Mouse (Mus musculus) liver, adult 2 months (tissue): Measurements from ENCODE around the gene Zc3h13. TPM values are rescaled to one million over a fixed set of nuclear protein-coding genes. Genes with fewer than 3 reads are reported as not detected.
A peak's percentile ranks its signal among the peaks of the same experiment; 100 is the strongest.

Experiments
- DNase-seq: peaks from one replicate; pipeline ENCODE4 v3.0.0-alpha.2; 2011; ENCODE audit warnings: low read depth, low spot score; ENCODE audit errors: extremely low read depth
- H3K27ac ChIP-seq: fragments of 200-500 bp; replicated peaks from 2 replicates; pipeline ENCODE4 v1.5.1; 2012; ENCODE audit warnings: low read depth, mild to moderate bottlenecking, control low read depth, inconsistent platforms, low read length; ENCODE audit not compliant: insufficient read depth
- H3K27me3 ChIP-seq: fragments of 200-500 bp; 2 replicates; pipeline ENCODE4 v1.6.1; 2012; ENCODE audit warnings: mild to moderate bottlenecking, moderate library complexity, low read length, inconsistent platforms; ENCODE audit not compliant: control insufficient read depth, insufficient read depth
- H3K36me3 ChIP-seq: fragments of 200-500 bp; 2 replicates; pipeline ENCODE4 v1.6.1; 2012; ENCODE audit warnings: low read length, inconsistent platforms; ENCODE audit not compliant: control insufficient read depth, insufficient read depth
- H3K4me1 ChIP-seq: fragments of 200-500 bp; 2 replicates; pipeline ENCODE4 v1.6.1; 2011; ENCODE audit warnings: low read length; ENCODE audit not compliant: control insufficient read depth, insufficient read depth
- H3K4me3 ChIP-seq: fragments of 200-500 bp; 2 replicates; pipeline ENCODE4 v1.5.1; 2011; ENCODE audit warnings: low read depth, mild to moderate bottlenecking, control low read depth, low read length, moderate library complexity; ENCODE audit not compliant: insufficient read depth
- H3K79me2 ChIP-seq: fragments of 200-500 bp; 2 replicates; pipeline ENCODE4 v1.6.1; 2012; ENCODE audit warnings: inconsistent platforms, mild to moderate bottlenecking, low read length, moderate library complexity; ENCODE audit not compliant: control insufficient read depth, insufficient read depth
- H3K9ac ChIP-seq: fragments of 200-500 bp; 2 replicates; pipeline ENCODE4 v1.6.1; 2012; ENCODE audit warnings: low read depth, mild to moderate bottlenecking, control low read depth, inconsistent platforms, low read length
- CTCF ChIP-seq: fragments of 200-500 bp; IDR thresholded peaks from 2 replicates; pipeline ENCODE4 v1.5.1; 2011; ENCODE audit warnings: low read depth, low read length, control low read depth
- POLR2A ChIP-seq: fragments of 200-500 bp; IDR thresholded peaks from 2 replicates; pipeline ENCODE4 v1.6.1; 2011; ENCODE audit warnings: low read length, control low read depth; ENCODE audit not compliant: insufficient read depth; ENCODE audit errors: extremely low read depth
- WGBS: fragments of 180-500 bp; shearing (Covaris S2); methylation state at CpG from one replicate; pipeline ENCODE4 v1.1.7; 2018; 5-methylcytosine and 5-hydroxymethylcytosine counted together
- polyA plus RNA-seq: library from polyadenylated mRNA; depleted of rRNA; stranded (reverse); fragments of >200 nt; gene quantifications from 2 replicates; pipeline ENCODE4 v1.2.3, GENCODE M21; 2012
- total RNA-seq: library from RNA; depleted of rRNA; stranded (reverse); fragments of >200 nt; gene quantifications from 2 replicates; pipeline ENCODE4 v1.2.3, GENCODE M21; 2014

Gene Zc3h13
- total and polyA plus RNA-seq, 2 experiments, result 6.1 to 13.5 TPM

DNA sequence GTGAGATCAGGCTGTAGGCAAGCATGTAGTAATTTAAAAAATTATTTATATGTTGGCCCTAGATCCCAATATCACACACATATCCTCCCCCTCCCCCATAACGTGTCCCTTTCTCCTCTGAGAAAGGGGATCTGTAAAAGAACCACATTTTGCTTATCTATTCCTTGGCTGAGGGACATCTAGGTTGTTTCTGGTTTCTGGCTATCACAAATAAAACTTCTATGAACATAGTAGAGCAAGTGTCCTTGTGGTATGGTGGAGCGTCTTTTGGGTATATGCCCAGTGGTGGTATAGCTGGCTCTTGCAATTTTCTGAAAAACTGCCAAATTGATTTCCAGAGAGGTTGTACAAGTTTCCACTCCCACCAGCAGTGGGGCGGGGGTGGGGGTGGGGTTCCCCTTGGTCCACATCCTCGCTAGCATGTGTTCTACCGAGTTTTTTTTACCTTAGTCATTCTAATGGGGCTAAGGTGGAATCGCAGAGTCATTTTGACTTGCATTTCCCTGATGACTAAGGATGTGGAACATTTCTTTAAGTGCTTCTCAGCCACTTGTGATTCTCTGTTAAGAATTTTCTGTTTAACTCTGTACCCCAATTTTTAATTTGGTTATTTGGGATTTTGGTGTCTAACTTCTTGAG, 46.0 kb upstream of the Zc3h13 start:
- DNase-seq, result no peak
- WGBS, result 83% methylated on average over 6 of the region's 6 CpGs
- no peak overlapping the region for H3K27ac ChIP-seq
- TF ChIP-seq POLR2A (no peak), CTCF (no peak)
- peaks cover 9% of the 10 kb centered on the region for H3K4me1 ChIP-seq
- no peaks in the 10 kb centered on the region for H3K27me3 ChIP-seq
- H3K79me2 ChIP-seq, result no peaks in the 10 kb centered on the region
- no peak overlapping the region for H3K9ac ChIP-seq
- H3K4me3 ChIP-seq, result no peak overlapping the region
- no peaks in the 10 kb centered on the region for H3K36me3 ChIP-seq

DNA sequence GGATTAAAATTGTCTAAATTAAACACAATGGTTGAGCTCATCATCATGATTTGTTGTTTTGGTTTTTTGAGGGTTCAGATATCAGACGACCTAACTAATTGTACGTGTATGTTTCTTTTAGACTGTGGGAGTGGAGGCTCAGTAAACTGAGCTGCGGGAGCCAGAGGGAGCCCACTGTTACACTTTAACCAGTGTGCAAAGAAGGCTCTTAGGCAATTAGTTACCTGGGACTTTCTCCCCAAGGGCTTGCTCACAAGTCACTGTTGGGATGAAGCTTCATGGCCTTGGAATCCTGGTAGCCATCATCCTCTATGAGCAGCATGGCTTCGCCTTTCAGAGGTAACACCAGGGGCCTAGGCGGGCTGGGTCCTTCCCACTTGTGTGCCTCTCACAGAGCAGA, 42.1 kb upstream of the Zc3h13 start, which contains the start of gene Cpb2:
Cpb2 (plus strand) TSS at position 201 of the 400 bp plus-strand sequence.
- WGBS, result 25% methylated on average over 5 of the region's 5 CpGs
- no peaks in the 10 kb centered on the region for H3K27me3 ChIP-seq
- H3K4me3 ChIP-seq, result peak within 1 kb of the TSS; percentile 43
- peaks cover 12% of the 10 kb centered on the region; the same call in 1 of the 2 replicates for H3K79me2 ChIP-seq
- TF ChIP-seq CTCF (no peak), POLR2A (no peak)
- peak within 1 kb of the TSS; percentile 66 for H3K9ac ChIP-seq
- DNase-seq, result peak; percentile 95
- peaks cover 8% of the 10 kb centered on the region for H3K36me3 ChIP-seq
- H3K4me1 ChIP-seq, result peaks cover 19% of the 10 kb centered on the region; the same call in 1 of the 2 replicates
- peak within 1 kb of the TSS; percentile 79 for H3K27ac ChIP-seq

DNA sequence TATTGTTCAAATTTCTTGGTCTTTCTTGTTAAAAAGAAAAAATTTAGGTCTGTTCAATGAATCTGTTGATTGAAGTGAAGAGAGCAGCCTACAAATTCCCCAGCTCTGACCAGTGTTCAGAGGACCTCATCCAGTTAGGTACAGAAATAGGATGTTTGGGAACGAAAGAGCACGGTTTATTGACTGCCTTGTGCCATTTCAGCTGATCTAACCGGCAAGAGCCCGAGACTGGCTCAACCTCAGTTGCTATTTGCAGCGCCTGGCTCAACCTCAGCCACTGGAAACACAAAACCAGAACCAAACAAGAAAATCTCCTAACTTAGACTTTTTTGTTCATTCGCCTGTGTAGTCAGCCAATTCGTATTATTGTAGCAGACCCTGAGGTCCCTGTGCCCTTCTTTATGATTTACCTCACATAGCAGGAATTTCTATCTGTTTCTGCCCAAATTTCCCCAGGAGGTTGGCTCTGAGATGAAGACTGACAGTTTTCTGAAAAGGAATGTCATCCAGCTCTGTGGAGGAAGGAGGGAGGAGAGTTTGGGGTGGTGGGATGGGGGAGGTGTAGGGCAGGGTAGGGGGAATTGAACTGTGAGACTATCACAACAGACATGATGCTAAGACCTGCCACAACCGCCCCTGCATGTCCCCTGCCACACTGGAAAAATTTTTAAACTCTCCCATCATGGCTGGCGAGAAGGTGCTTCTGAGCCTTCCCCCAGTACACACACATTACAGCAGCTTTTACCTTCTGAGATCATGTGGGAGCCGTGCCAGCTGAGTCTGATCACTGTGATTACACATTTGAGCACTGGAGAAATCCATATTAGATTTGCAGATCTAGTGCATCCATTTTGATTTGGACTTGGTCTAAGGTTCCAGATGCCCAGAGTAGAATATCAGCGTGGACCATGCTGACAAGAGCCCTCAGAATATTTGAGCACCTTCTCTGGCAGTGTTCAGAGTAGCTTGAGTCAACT, 37.9 kb upstream of the Zc3h13 start:
- Histone ChIP-seq H3K4me3 (no peak overlapping the region), H3K27me3 (no peaks in the 10 kb centered on the region), H3K36me3 (peaks cover 11% of the 10 kb centered on the region), H3K27ac (peak overlapping the region; percentile 66), H3K79me2 (peaks cover 16% of the 10 kb centered on the region; the same call in 1 of the 2 replicates), H3K4me1 (peaks cover 33% of the 10 kb centered on the region), H3K9ac (peak overlapping the region; percentile 53; the same call in 1 of the 2 replicates)
- 39% methylated on average over 11 of the region's 11 CpGs for WGBS
- no peak for TF ChIP-seq POLR2A
- TF ChIP-seq CTCF, result no peak
- DNase-seq, result peak; percentile 78

DNA sequence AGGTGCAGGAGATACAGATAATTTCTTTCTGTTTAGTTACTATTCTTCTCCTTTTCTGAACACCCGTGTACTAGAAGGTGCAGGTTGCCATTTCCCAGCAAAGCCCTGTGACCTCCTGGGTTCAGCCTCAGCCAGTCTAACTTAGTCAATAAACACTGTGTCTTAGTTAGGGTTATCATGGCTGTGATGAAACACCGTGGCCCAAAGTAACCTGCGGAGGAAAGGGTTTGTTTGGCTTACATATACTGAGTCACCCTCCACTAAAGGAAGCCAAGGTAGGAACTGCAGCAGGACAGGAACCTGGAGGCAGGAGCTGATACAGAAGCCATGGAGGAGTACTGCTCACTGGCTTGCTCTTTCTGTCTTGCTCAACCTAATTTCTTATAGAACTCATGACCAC, 33.7 kb upstream of the Zc3h13 start:
- Histone ChIP-seq H3K27me3 (no peaks in the 10 kb centered on the region), H3K4me3 (no peak overlapping the region)
- TF ChIP-seq CTCF, result no peak
- TF ChIP-seq POLR2A, result no peak

DNA sequence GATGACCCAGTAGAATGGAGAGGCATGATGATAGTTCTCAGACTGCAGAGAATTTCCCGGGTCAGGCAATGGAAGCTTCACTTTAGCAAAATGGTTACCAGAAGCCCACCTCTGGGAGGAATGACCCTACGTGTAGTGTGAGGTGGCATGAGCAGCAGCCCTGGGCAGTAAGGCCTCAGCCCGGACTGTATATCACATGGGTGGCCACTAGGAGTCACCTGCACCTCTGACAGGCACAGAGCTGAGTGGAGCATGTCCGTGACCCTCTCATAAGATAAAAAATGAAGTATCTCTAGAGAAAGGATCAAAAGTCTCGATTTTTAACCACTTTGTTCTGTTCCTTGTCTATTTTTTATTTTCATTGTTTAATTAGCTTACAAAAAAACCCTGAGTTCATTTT, 27.7 kb upstream of the Zc3h13 start:
- Histone ChIP-seq H3K36me3 (peaks cover 50% of the 10 kb centered on the region), H3K79me2 (peaks cover 5% of the 10 kb centered on the region; the same call in 1 of the 2 replicates), H3K27me3 (no peaks in the 10 kb centered on the region), H3K9ac (no peak overlapping the region), H3K27ac (no peak overlapping the region), H3K4me1 (no peaks in the 10 kb centered on the region), H3K4me3 (no peak overlapping the region)
- DNase-seq, result no peak
- WGBS, result 61% methylated on average over 5 of the region's 5 CpGs
- TF ChIP-seq CTCF, result peak; percentile 64
- no peak for TF ChIP-seq POLR2A

More for the DNA sequence above, 33.7 kb upstream of the Zc3h13 start:
- Histone ChIP-seq H3K27ac (peak overlapping the region; percentile 95), H3K4me1 (peaks cover 20% of the 10 kb centered on the region), H3K36me3 (peaks cover 11% of the 10 kb centered on the region), H3K79me2 (peaks cover 14% of the 10 kb centered on the region; the same call in 1 of the 2 replicates), H3K9ac (no peak overlapping the region)
- DNase-seq, result peak; percentile 91
- 23% methylated on average over 3 of the region's 3 CpGs for WGBS
